Mouse (Mus musculus) gastrocnemius, postnatal 36 days (tissue): ENCODE measurements around the gene Mpv17l2. TPM values are rescaled to one million over a fixed set of nuclear protein-coding genes. Genes with fewer than 3 reads are reported as not detected.

Experiments
- DNase-seq, 2 experiments: peaks; one replicate each; pipeline ENCODE4 v3.0.0; 2022
- intact Hi-C: fragments of 180-260 bp; cut with DNase I; formaldehyde crosslinking; loops from one replicate; pipeline ENCODE4 v1.15.1; 2025
- long read RNA-seq, 2 experiments: library from polyadenylated mRNA; stranded (forward); transcript quantifications; one replicate each; pipeline ENCODE4 v2.0.0; 2021
- total RNA-seq, 2 experiments: library from RNA; stranded (reverse); gene quantifications; 2 replicates each; pipeline ENCODE4 v1.2.3; 2021

Gene Mpv17l2
- 10 to 100 TPM; 20.7 to 21.4 TPM for total RNA-seq
- long read RNA-seq, experiment 1, transcript Mpv17l2-201 (5 exons, 980 nt): major isoform, 43 of 47 reads
- long read RNA-seq, experiment 1, partial matches to known transcripts: 2 of 47 reads
- long read RNA-seq, experiment 1, other reads (novel, unspliced or antisense): 2 of 47 reads
- long read RNA-seq, experiment 2, transcript Mpv17l2-201 (5 exons, 980 nt): major isoform, 47 of 50 reads
- long read RNA-seq, experiment 2, partial matches to known transcripts: 1 of 50 reads
- long read RNA-seq, experiment 2, other reads (novel, unspliced or antisense): 2 of 50 reads

DNA sequence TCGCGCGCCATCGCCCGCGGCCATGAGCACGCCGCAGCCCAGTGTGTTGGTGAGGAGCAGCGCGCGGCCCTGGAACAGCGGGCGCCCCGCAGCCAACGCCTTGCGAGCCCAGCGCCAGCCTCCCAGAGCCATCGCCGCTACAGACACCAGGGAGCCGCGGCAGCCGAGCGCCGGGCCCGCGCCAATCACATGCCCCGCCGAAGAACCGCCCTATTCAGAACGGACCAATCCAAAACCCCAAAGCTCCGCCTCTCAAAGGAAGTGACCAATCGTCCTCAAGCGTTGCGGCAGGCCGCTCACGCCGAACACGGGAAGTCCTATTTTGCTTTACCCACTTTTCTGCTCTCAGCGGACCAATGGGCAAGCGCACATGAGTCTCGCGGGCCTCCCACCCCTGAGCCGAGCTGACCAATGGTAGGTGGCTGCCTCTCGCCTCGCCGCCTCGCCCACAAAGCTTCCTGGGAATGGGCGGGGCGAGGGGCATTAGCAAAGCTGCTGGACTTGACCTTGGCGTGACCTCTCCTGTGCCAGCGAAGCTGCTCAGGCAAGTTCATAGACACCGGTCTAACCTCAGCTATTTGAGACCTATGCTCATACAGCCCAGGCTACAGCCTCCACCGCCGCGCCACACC lies at the start of gene Mpv17l2:
Gene Mpv17l2 (minus strand): TSS at position 172 of the 632 bp plus-strand sequence.
- intact Hi-C loops: no loop called here
- peak; percentile 86 to 93 for DNase-seq

DNA sequence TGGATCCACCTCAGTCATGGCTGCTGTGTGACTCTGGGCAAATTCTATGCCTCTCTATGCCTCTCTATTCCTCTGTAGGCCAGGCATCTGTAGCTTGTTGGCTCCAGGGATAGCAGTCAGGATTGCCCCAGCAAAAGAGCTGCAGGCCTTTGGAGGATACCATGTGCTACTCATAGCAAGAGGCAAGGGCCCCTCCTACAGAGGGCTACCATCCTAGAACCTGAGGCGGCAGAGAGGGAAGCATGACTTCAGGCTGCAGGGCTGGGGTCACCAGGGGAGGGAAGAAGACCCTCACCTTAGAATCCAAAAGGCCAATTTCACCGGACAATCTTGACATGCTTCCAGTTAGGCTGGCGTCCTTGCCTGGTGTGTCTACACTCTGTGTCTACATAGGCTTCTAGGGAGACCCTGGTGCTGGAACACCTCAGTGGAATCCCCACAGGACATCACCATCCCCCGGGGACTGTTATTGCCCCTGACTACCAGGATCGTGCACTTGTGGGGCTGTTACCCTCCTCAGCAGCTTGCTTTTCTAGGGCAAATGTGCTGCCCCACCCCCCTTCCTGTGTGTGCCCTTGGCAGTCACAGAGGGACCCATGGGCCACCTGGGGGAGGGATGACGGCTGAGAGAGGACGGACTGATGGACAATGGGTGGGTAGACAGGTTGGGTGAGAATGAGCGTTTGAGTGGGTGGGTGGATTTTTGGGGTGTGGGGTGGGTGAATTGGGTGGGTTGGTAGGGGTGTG lies 48.4 kb upstream of the Mpv17l2 start:
- DNase-seq: no peak
- intact Hi-C loops: no loop called here

DNA sequence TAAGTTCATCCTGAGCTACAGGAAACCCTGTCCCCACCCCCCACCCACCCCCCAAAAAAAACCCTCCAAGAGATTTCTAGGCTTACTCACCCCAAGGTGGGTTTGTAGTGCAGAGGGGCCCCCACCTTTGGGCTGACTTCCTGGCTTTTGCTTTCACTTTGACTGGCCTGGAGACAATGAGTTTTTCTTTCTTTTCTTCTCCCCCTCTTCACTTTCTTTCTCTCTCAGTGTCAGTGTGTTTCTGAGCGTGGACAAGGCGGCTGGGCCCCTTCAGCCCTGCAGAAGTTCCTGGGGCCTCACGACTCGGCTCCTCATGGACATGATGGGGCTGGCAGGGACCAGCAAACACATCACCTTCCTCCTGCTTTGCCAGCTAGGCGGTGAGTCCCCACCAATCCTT lies 47.5 kb upstream of the Mpv17l2 start, which contains the start of gene Il12rb1:
Gene Il12rb1 (plus strand): TSS at position 211 of the 400 bp plus-strand sequence.
- no peak for DNase-seq
- intact Hi-C loops: no loop called here

DNA sequence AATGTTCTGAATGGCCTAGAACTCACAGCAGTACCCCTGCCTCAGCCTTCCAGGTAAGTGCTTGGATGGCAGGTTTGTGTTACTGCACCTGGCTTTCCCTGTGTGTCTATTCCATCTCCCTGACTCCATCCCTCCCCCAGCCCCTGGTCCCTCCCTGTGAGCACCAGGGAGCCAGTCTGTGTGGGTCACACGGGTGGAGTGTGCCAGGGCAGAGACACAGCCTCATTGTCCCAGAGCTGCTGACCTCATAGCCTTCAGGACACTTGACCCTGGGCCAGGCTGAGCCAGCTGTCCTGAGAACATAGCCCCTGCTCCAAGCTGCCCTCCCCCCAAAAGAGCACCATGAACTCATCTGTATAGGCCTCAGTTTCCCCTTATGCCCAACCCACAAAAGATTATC lies 46.6 kb upstream of the Mpv17l2 start:
- no peak for DNase-seq
- intact Hi-C loops: no loop called here

DNA sequence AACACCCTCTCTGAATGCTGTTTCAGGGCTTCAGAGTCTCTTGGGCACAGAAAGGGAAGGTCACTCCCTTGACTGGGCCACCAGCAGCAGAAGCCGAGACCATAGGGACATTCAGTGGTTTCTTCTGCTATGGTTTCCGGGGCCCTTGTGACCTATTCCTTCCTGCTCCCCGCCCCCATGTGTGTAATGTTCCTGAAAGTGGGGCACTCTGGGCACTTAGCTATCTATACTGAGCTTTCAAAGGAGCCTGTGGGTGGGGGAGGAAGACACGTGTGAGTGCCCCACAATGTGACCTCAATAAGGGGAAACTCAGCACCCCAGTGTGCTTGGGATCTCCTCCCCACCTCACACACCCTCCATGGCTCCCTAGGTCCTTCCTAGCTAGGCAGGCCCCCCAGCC lies 45.8 kb upstream of the Mpv17l2 start:
- intact Hi-C loops: no loop called here

DNA sequence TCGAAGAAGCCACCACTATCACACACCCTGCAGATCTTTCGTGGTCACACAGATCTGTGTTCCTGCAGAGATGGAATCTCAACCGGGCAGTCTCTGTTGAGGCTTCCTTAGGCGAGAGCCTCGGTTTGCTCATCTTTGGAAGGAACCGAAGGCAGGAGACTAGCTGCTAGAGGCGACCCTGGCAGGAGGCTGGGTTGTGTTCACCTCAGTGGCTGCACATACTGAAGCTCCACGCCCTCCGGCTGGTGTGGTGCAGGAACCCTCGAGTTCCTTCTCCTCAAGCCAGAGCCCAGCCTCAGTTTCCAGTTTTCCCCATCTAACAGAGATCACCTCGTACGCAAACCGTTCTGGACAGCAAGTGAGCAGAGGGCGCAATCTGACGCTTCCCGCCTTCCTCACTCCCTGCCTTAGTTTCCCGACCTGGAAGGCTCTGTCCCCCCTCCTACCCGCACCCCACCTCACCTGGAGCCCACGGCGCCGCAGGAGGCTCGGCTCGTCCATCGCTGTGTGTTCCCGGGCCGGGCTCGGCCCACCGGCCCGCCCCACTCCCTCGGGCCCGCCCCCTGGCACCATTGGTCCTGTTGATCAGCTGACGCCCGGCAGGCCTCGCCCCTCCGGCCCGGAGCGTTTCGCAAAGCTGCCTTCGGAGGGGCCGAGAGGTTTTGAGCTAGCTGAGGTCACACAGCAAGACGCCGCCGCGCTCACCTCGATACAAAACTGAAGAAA lies 43.9 kb upstream of the Mpv17l2 start, which contains the start of gene Mast3:
Gene Mast3 (minus strand): TSS at position 574 of the 726 bp plus-strand sequence.
- intact Hi-C loops: no loop called here
- DNase-seq: peak; percentile 75 to 86

More for the DNA sequence above, 45.8 kb upstream of the Mpv17l2 start:
- no peak for DNase-seq

DNA sequence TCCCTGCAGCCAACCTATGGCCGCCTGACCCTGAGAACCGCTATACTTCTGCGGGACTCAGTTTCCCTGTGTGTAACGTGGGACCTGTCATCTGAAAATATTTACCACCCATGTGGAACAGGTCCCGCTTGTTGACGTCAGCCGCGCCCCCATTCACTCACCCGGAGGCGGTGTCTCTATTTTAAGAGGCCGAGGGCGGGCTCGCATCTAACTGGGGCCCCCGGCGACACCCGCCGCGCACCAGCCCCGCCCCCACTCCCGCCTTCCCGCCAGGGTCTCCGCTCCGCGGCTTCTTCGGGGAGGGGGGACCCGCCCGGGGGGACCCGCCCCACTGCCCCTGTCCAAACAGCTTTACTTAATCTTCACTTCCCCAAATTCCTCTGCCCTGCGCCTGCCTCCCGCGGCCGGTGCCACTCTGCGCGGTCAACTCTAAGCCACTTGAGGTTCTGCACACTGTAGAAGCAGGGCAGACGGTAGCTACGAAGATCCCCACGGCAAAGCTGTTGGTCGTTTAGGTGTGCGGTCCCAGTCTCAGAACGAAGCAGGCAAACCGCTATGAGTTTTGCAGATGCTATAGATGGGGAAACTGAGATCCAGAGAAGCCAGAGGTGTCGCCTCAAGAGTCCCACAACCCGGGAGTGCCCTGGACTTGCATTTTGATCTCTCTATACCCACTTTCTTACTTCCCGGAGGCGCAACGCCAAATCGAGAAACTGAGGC lies 43.2 kb upstream of the Mpv17l2 start:
- DNase-seq: peak in 1 of 2 experiments; percentile 55
- intact Hi-C loops: no loop called here

DNA sequence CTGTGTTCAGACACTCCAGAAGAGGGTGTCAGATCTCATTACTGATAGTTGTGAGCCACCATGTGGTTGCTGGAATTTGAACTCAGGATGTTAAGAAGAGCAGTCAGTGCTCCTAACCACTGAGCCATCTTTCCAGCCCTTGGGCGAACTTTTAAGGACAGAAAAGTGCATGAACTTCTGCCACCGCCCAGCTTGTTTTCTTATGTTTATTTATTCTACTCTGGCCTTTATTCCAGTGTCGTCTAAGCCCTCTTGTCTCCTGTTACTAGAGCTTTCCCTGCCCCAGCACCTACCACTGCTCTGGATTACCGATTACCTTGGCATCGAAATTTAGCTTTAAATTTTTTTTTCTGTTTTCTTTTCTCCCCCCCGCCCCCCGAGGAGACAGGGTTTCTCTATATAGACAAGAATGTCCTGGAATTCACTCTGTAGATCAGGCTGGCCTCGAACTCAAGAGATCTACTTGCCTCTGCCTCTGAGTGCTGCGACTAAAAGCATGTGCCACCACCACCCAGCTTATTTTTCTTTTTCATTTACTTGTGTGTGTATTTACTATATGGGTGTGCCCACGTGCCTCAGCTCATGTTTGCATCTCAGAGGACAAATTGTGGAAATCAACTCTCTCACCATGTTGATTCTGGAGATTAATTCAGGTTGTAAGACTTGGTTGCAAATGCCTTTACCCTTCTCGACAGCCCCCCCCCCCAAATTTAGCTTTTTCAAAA lies 42.2 kb upstream of the Mpv17l2 start:
- DNase-seq: no peak
- intact Hi-C loops: no loop called here

DNA sequence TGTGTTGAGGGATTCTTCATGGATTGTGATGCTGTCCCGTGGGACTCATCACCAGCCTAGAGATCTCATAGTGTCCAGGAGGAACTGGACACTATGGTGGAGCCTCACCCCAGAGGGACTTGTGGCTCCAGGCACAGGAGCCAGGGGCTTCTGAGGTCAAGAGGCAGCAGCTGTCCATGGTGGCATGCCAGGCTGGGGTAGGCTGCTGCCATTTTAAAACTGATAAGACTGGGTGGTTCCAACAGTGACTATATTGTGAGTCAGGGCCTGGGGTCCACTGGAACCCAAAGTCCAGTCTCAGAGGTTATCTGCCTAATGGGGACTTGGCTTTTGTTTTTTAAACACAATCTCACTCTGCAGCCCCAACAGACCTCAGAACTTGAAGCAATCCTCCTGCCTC lies 41.1 kb upstream of the Mpv17l2 start:
- DNase-seq: no peak
- intact Hi-C loops: no loop called here

DNA sequence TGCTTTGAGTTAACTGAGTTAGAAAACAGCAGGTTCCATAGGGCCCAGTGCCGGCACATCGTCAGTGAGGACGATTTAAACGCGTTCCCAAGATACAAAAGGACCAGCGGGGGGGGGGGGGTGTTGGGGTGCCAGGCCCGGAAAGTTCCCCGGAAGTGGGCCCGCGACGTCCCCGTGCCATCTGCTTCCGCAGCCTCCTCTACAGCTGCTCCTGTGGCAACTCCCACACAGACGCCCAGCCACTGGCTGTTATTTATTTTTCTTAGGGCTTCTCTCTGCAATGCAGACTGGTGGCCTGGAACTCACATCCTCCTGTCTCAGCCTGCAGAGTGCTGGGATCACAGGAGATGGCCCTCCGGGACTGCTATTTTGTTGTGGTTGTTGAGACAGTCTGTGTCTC lies 40.4 kb upstream of the Mpv17l2 start:
- intact Hi-C loops: no loop called here
- DNase-seq: no peak

DNA sequence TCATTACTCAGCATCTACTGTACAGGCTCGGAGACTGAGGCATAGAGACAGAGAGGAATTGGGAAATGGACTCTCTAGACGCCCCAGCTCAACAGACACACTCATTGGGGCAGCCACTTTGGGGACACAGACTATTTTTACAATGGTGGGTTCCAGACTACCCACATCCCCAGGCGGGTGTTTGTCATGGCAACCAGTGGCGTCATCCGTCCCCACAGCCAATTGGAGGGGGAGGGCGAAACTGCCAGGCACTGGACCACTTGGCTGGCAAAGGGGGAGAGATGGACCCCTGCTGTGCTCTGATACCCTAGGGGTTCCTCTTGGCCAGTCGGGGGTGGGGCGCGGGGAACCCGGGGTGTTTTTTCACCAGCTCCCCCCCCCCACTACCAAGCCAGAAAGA lies 39.9 kb upstream of the Mpv17l2 start:
- intact Hi-C loops: no loop called here
- no peak for DNase-seq

DNA sequence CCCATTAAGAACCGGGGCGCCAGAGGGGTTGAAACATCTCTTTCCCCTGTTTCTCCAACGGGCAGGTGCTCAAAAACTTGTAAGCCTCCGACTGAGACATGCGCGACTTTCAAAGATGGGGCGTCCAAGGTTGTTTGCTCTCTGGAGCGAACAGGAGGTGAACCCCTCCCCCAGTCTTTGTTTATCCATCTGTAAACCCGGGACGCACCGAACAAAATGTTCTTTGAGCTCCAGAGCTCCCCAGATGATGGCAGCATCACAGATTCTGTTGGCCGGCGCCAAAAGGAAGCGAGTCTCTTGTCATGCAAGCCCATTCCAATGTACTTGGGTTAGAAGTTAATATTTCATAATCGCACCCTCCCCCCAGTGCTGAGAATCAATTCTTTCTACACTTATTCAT lies 37.5 kb upstream of the Mpv17l2 start:
- DNase-seq: peak in 1 of 2 experiments; percentile 65
- intact Hi-C loops: loop anchor here (10.0 kb wide), 1 partner anchor 677 kb away; no protein-coding TSS in a partner anchor

DNA sequence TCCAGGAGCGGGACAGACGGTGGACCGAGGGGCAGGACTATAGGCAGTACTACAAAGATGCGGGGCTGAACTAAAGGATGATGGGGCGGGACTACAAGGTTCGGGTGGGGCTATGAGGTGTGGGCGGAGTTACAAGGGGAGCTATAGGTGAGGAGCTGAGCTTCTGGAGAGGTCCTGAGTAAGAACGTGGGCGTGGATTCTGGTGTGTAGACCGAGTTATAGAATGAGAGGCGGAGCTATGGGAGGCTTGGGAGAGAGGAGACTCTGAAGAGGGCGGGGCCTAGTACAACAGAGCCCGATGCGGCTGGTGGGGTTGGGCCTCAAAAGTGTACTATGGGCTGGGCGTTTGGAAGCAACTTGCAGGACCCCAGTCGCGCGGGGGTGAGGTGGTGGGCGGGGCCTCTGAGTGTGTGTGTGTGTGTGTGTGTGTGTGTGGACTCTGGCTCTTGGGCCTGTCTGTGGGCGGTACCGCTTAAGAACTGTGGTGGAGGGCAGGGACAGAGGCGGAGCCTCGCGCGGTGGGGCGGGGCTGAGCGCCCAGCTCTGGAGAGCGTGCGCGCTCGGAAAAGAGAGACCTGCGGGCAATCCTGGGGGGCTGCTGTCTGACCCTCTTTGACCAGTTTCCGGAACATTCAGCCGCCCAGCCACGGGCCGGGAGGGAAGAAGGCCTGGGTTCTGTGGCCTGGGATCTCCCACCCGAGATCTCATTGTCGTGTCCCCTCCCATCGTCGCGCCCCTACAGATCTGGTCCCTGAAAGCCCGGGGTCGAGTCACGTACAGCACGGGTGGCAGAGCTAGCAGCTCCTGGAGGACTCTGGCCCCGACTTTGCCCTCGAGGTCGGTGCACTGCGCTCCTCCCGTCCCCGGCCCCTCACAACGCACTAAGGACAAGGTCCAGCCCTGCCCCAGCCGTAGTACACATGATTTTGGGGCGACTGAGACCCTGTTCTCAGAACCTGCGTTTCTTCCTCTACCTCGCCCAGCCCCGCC lies 36.6 kb upstream of the Mpv17l2 start:
- peak; percentile 83 to 84 for DNase-seq
- intact Hi-C loops: loop anchor here (10.0 kb wide), 1 partner anchor 677 kb away; no protein-coding TSS in a partner anchor

DNA sequence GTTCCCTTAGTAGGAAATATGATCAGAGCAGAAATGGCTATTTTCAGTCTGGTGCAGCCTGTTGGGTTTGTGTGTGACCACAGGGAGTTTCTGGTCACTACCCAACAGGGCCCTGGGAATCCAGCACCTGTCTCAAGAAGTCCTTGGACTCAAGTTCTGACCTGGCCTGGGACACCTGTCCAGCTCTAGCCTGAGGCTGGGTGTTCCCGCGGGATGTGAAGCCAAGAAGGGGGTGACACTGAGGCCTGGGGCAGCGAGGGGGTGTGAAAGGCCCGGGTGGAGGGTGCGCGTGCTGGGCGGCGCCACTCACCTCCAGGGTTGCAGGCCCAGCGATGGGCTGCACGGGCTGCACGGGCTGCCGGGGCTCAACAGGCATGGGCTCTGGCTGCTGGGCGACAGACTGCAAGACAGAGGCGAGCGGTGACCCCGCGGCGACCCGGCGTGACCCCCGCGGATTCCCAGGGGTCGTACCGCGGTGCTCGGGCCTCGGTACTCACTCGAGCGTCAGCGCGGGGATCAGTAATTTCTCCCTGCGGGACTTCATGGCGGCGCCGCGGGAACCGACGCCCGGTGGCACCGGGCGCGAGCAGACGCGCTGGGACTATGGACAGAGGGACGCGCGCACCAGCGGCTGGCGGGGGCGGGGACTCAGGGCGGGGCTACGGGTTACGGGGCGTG lies 35.8 kb upstream of the Mpv17l2 start:
- intact Hi-C loops: loop anchor here (10.0 kb wide), 1 partner anchor 678 kb away; no protein-coding TSS in a partner anchor
- DNase-seq: no peak

DNA sequence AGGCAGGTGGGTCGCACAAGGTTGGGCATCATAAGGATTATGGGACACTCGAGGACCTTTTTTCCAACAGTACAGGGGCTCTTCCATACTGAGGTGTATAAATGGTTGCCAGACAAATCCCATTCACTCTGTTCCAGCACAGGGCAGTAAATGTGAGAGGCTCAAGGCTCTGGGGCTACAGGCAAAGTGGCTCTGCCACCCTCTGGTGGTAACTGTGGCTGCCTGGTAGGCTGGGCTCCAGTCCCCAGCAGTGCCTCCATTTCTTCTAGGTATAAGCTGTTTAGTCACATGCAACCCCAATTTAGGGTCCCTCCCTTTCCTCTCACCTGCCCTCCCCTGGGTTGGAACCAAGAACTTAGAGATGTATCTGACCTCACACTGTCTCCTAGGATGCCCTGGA lies 34.6 kb upstream of the Mpv17l2 start:
- intact Hi-C loops: loop anchor here (10.0 kb wide), 1 partner anchor 679 kb away; no protein-coding TSS in a partner anchor
- DNase-seq: no peak

DNA sequence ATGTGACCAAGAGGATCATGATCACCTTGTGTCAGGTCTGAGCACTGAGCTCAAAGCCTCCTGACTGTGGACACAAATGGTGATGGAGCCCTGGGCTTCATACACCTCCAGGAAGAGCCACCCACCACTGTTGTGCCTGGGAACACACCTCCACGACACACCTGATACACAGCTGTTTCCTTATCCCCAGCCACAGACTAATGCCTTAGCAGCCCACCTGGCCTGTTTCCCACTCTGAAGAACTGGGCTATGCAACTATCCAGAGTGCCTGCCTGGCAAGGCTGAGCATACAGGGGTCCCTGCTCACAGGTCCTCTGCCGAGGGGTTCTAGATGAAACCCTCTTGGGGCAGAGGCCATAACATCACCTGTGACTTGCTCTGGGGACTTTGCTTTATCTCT lies 33.5 kb upstream of the Mpv17l2 start:
- intact Hi-C loops: loop anchor here (10.0 kb wide), 1 partner anchor 681 kb away; no protein-coding TSS in a partner anchor
- no peak for DNase-seq

DNA sequence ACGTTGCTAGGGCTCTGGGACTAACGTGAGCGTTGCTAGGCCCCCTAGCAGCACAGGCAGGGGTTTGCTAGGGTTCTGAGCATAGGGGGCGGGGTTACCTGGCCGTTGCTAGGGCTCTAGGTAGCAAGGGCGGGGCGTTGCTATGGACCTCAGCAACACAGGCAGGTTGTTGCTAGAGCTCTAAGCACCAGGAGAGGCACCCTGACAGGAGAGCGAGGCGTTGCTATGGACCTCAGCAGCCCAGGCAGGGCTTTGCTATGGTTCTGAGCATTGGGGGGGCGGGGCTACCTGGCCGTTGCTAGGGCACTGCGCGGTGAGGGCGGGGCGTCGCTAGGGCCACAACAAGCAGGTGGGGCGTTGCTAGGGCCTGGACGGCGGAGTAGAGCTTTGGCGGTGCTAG lies 32.0 kb upstream of the Mpv17l2 start:
- no peak for DNase-seq
- intact Hi-C loops: loop anchor here (10.0 kb wide), 1 partner anchor 682 kb away; no protein-coding TSS in a partner anchor
